Comparison of ENCODE assay signal across 31 mouse cellular contexts in genomic region chr9:98962478-98963142, GRCm38 (mm10). TPM values are rescaled to one million over a fixed set of nuclear protein-coding genes. Genes with fewer than 3 reads are reported as not detected.
DNase-seq lines count a peak whose midpoint lies in the region; ATAC-seq and TF ChIP-seq lines count a peak whose summit lies in the region.
"Had no signal": no experiment of that assay in that cellular context is flagged by ENCODE, and none has a peak within 500 bp of the region (broad histone marks: within the 10 kb centered on the region; RNA-seq: fewer than 3 reads in every experiment).

No protein-coding gene starts in this region.

- intact Hi-C loops in gastrocnemius, postnatal 36 days (cut with DNase I) = loop anchor here (10.0 kb wide), 1 partner anchor 348 kb away; no protein-coding TSS in a partner anchor

- DNase-seq in embryo, embryonic 10.5 days (ENCODE audit: low spot score) = peak; percentile 65
- DNase-seq in induced T-regulatory cell, adult 2 months (ENCODE audit: low read depth) = peak; percentile 2
- no peak for DNase-seq in gastrocnemius, postnatal 36 days
- DNase-seq in heart, adult 8-10 months (ENCODE audit: low spot score) = no peak
- DNase-seq: adrenal gland, postnatal 25 days; cerebellum, adult 8-10 months; cerebellum, postnatal 36 days; gastrocnemius, postnatal 14 days; heart, adult 18-20 months; heart, postnatal 36 days; kidney, postnatal 36 days; liver, embryonic 13.5 days; lung, adult 2 months; right cerebral cortex, adult 18-20 months; thymus, postnatal 25 days had no signal

- H3K4me1 ChIP-seq in megakaryocyte, embryonic 14.5 days = peaks cover 23% of the 10 kb centered on the region
- peaks cover 34% of the 10 kb centered on the region for H3K4me1 ChIP-seq in E14TG2a.4 (replicated peaks; ENCODE audit: low read depth, low read length)
- H3K4me1 ChIP-seq: liver, embryonic 13.5 days; stomach, embryonic 15.5 days had no signal

- peaks cover 8% of the 10 kb centered on the region; the same call in 1 of the 2 replicates for H3K9me3 ChIP-seq in megakaryocyte, embryonic 14.5 days
- H3K9me3 ChIP-seq in E14TG2a.4 (ENCODE audit: low read length) = no peaks in the 10 kb centered on the region
- H3K9me3 ChIP-seq: embryonic facial prominence, embryonic 15.5 days; liver, embryonic 13.5 days; stomach, embryonic 15.5 days had no signal

- peak overlapping the region; percentile 62 for H3K4me3 ChIP-seq in megakaryocyte, embryonic 14.5 days (replicated peaks)
- H3K4me3 ChIP-seq in E14TG2a.4 (replicated peaks; ENCODE audit: low read length) = 0 out of 2 replicates have a peak overlapping the region, but pooled peaks have one; percentile 13
- H3K4me3 ChIP-seq: embryonic facial prominence, embryonic 15.5 days; liver, embryonic 13.5 days; stomach, embryonic 15.5 days had no signal

- no peak for TF ChIP-seq CTCF in E14TG2a.4 (conservative IDR thresholded peaks at IDR 0.05; ENCODE audit: low read length)

- H3K36me3 ChIP-seq in megakaryocyte, embryonic 14.5 days (replicated peaks; ENCODE audit: low read length) = no peaks in the 10 kb centered on the region
- no peaks in the 10 kb centered on the region for H3K36me3 ChIP-seq in E14TG2a.4 (ENCODE audit: insufficient read depth, low read length)
- H3K36me3 ChIP-seq: embryonic facial prominence, embryonic 15.5 days; liver, embryonic 13.5 days; stomach, embryonic 15.5 days had no signal

- peaks cover 95% of the 10 kb centered on the region for H3K27me3 ChIP-seq in megakaryocyte, embryonic 14.5 days (replicated peaks)
- peaks cover 91% of the 10 kb centered on the region for H3K27me3 ChIP-seq in E14TG2a.4 (ENCODE audit: insufficient read depth, low read length)

- no peak for ATAC-seq in megakaryocyte, adult 5-6 weeks (ENCODE audit: poor library complexity, severe bottlenecking)
- ATAC-seq: activated CD4-positive, CD25-positive, alpha-beta regulatory T cell, adult 4 months; forebrain, embryonic 16.5 days; hindbrain, embryonic 16.5 days; intestine, postnatal 0 days had no signal

RNA-seq across cellular contexts. Expression of gene Foxl2, which starts 7.5 kb away (rescaled TPM):
- polyA plus RNA-seq in megakaryocyte, embryonic 14.5 days (2012; ENCODE audit: insufficient read depth, low replicate concordance) = not detected in 2 replicates
- not detected in 2 replicates for total RNA-seq in megakaryocyte, adult 5-6 weeks (2015)
- not detected in 2 replicates for total RNA-seq in megakaryocyte, adult 5-6 weeks (2017)
- total RNA-seq in gastrocnemius, postnatal 36 days (2021) = not detected
- not detected for total RNA-seq in heart, adult 8-10 months (2022)
- total RNA-seq: adrenal gland, postnatal 25 days; gastrocnemius, postnatal 14 days; heart, adult 18-20 months; heart, postnatal 36 days; megakaryocyte-erythroid progenitor cell, adult 5-6 weeks had no signal
- polyA plus RNA-seq: activated CD4-positive, CD25-positive, alpha-beta regulatory T cell, adult 4 months; heart, embryonic 14.5 days; intestine, postnatal 0 days; kidney, embryonic 14.5 days; liver, embryonic 13.5 days; lung, adult 2 months; stomach, embryonic 15.5 days had no signal

RNA-seq across cellular contexts. Expression of gene Faim, which starts 23.6 kb away (rescaled TPM):
- 16.5 TPM in 1 of 2 replicates, not detected in the other for polyA plus RNA-seq in megakaryocyte, embryonic 14.5 days (2012; ENCODE audit: insufficient read depth, low replicate concordance)
- 55.0 and 74.1 TPM in 2 replicates for total RNA-seq in megakaryocyte, adult 5-6 weeks (2015)
- 145 and 158 TPM in 2 replicates for total RNA-seq in megakaryocyte, adult 5-6 weeks (2017)
- total RNA-seq in gastrocnemius, postnatal 36 days (2021) = 1 to 10 TPM; 1.4 to 1.8 TPM
- 1 to 10 TPM; 3.8 to 5.6 (median 4.3) TPM for total RNA-seq in heart, adult 8-10 months (2022)

RNA-seq across cellular contexts. Expression of gene 7420426K07Rik, which starts 59.7 kb away (rescaled TPM):
- polyA plus RNA-seq in megakaryocyte, embryonic 14.5 days (2012; ENCODE audit: insufficient read depth, low replicate concordance) = not detected in 2 replicates
- total RNA-seq in megakaryocyte, adult 5-6 weeks (2015) = not detected in 2 replicates
- total RNA-seq in megakaryocyte, adult 5-6 weeks (2017) = 0.18 TPM in 1 of 2 replicates, not detected in the other
- total RNA-seq in gastrocnemius, postnatal 36 days (2021) = not detected
- total RNA-seq in heart, adult 8-10 months (2022) = not detected
- total RNA-seq: adrenal gland, postnatal 25 days; gastrocnemius, postnatal 14 days; heart, adult 18-20 months; heart, postnatal 36 days; left cerebral cortex, postnatal 14 days; megakaryocyte-erythroid progenitor cell, adult 5-6 weeks had no signal
- polyA plus RNA-seq: activated CD4-positive, CD25-positive, alpha-beta regulatory T cell, adult 4 months; brain, embryonic 14.5 days; C2C12; embryonic facial prominence, embryonic 15.5 days; forebrain, embryonic 16.5 days; heart, embryonic 14.5 days; hindbrain, embryonic 16.5 days; intestine, postnatal 0 days; kidney, embryonic 14.5 days; limb, embryonic 14.5 days; liver, embryonic 13.5 days; lung, adult 2 months; stomach, embryonic 15.5 days had no signal

Comparison
In these comparisons a context has a peak if more than half of its experiments do, and no peak if none do; other contexts are left out.
1. DNase-seq: peak in embryo, embryonic 10.5 days (single experiment) and induced T-regulatory cell, adult 2 months (single experiment); none in gastrocnemius, postnatal 36 days (0 of 2) and heart, adult 8-10 months (single experiment).
2. RNA of gene Faim, which starts 23.6 kb away (total RNA-seq): 55.0 to 158 TPM in megakaryocyte, adult 5-6 weeks; 3.8 to 5.6 TPM in heart, adult 8-10 months and 1.4 to 1.8 TPM in gastrocnemius, postnatal 36 days; every median in the first group is over 4 times any median in the second.